Mouse (Mus musculus): ENCODE results near the gene Zbtb21. TPM values are rescaled to one million over a fixed set of nuclear protein-coding genes. Genes with fewer than 3 reads are reported as not detected.

Zbtb21 gene
- polyA plus RNA-seq, 1 experiment from 2014 or later, result 7.6 TPM

DNA sequence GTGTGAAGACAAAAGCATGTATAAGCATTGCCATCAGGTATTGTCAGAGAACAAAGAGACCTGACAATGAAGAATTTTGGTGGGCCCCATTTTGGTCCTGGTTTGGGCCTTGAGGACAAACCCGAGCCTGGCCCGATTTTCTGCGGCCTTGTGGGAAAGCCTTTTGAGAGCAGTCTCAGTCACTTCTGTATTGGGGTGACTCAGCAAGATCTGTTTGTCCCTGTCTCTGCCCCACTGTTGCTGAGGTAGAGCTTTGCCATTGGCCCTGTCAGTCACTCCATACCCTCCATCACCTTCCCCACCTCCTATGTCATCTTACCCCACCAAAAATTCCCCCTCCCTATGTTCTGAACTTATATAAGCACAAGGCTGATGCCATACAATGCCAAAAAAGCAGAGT, 15.3 kb upstream of the Zbtb21 start:
- Histone ChIP-seq H3K4me3 (ENCODE audit: low read length) (no peak overlapping the region), H3K4me1 (ENCODE audit: control insufficient read depth, insufficient read depth, low read length) (no peaks in the 10 kb centered on the region), H3K4me2 (ENCODE audit: low read depth, low read length) (no peak overlapping the region), H3K9me3 (replicated peaks; ENCODE audit: control insufficient read depth, low read length) (no peaks in the 10 kb centered on the region), H3K36me3 (ENCODE audit: control insufficient read depth, insufficient read depth) (no peaks in the 10 kb centered on the region), H3K27ac (ENCODE audit: low read length) (no peak overlapping the region), H3K9ac (ENCODE audit: low read length) (no peak overlapping the region), H3K27me3 (ENCODE audit: control insufficient read depth, insufficient read depth, low read length) (no peaks in the 10 kb centered on the region)
- ATAC-seq (replicated peaks; ENCODE audit: extremely low read depth, insufficient read depth, low FRiP score), result no peak
- WGBS, result 92% methylated on average over 3 of the region's 3 CpGs

DNA sequence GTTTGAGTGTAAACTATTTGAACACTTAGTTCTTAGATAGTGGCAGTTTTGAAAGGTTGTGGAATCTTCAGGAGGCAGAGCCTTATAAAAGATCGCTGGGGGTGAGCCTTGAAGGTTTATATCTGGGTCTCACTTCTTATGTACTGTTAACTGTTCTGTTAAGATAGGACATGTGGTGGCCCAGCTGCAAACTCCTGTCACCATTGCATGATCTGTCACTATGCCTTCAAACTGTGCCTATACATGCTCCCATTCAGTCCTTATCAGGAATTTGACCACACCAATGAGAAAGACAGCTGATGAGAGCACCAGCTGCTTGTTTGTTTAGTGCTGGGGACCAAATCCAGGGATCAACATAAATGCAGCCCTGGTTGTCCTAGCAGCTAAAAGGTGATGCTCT, 14.9 kb upstream of the Zbtb21 start:
- 63% methylated on average over 1 of the region's 1 CpGs for whole genome bisulfite sequencing

GRCm38 (mm10) chr16:97963956-97964540, 1.6 kb upstream of the Zbtb21 start:
- no peak for ATAC-seq (replicated peaks; ENCODE audit: extremely low read depth, insufficient read depth, low FRiP score)
- Histone ChIP-seq H3K9ac (ENCODE audit: low read length) (no peak overlapping the region), H3K27ac (ENCODE audit: low read length) (no peak overlapping the region), H3K27me3 (ENCODE audit: control insufficient read depth, insufficient read depth, low read length) (no peaks in the 10 kb centered on the region), H3K36me3 (ENCODE audit: control insufficient read depth, insufficient read depth) (no peaks in the 10 kb centered on the region), H3K9me3 (replicated peaks; ENCODE audit: control insufficient read depth, low read length) (no peaks in the 10 kb centered on the region), H3K4me2 (ENCODE audit: low read depth, low read length) (no peak overlapping the region), H3K4me1 (ENCODE audit: control insufficient read depth, insufficient read depth, low read length) (peaks cover 13% of the 10 kb centered on the region), H3K4me3 (ENCODE audit: low read length) (no peak overlapping the region)
- 77% methylated on average over 3 of the region's 3 CpGs for WGBS

More for the DNA sequence above, 14.9 kb upstream of the Zbtb21 start:
- Histone ChIP-seq H3K9me3 (replicated peaks; ENCODE audit: control insufficient read depth, low read length) (no peaks in the 10 kb centered on the region), H3K36me3 (ENCODE audit: control insufficient read depth, insufficient read depth) (no peaks in the 10 kb centered on the region), H3K4me2 (ENCODE audit: low read depth, low read length) (no peak overlapping the region), H3K27me3 (ENCODE audit: control insufficient read depth, insufficient read depth, low read length) (no peaks in the 10 kb centered on the region), H3K9ac (ENCODE audit: low read length) (no peak overlapping the region), H3K27ac (ENCODE audit: low read length) (no peak overlapping the region), H3K4me3 (ENCODE audit: low read length) (no peak overlapping the region), H3K4me1 (ENCODE audit: control insufficient read depth, insufficient read depth, low read length) (no peaks in the 10 kb centered on the region)
- ATAC-seq (replicated peaks; ENCODE audit: extremely low read depth, insufficient read depth, low FRiP score), result no peak

- peaks cover 31% of the 10 kb centered on the region for H3K4me1 ChIP-seq (ENCODE audit: control insufficient read depth, insufficient read depth, low read length)
- H3K27ac ChIP-seq (ENCODE audit: low read length), result peak overlapping the region; percentile 98
- H3K36me3 ChIP-seq (ENCODE audit: control insufficient read depth, insufficient read depth), result peaks cover under 1% of the 10 kb centered on the region; the same call in 1 of the 2 replicates
- H3K27me3 ChIP-seq (ENCODE audit: control insufficient read depth, insufficient read depth, low read length), result peaks cover 1% of the 10 kb centered on the region; the same call in 1 of the 2 replicates
- peak overlapping the region; percentile 80 for H3K9ac ChIP-seq (ENCODE audit: low read length)
- no peaks in the 10 kb centered on the region for H3K9me3 ChIP-seq (replicated peaks; ENCODE audit: control insufficient read depth, low read length)
- H3K4me2 ChIP-seq (ENCODE audit: low read depth, low read length), result peak overlapping the region; percentile 94
- ATAC-seq (replicated peaks; ENCODE audit: extremely low read depth, insufficient read depth, low FRiP score), result no peak; the same call in 1 of the 2 replicates
- peak overlapping the region; percentile 87 for H3K4me3 ChIP-seq (ENCODE audit: low read length)
- WGBS, result 6% methylated on average over 33 of the region's 36 CpGs
Measured at GRCm38 (mm10) chr16:97961381-97962150, 856 bp downstream of the Zbtb21 start.

DNA sequence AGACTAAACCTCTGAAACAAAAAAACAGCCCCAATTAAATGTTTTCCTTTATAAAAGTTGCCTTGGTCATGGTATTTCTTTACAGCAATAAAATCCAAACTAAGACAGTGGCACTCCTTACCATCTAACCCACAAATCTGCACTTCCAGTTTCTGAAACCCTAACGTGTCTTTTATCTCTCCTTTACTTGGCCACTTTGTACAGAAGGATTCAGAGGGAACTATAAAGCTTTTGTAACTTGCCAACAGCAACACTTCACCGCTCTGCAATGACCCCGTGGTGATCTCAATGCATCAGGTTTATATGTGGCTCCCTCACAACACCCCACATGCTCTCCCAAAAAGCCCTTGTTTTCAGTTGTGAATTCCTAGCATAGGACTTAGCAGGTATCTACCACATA, 2.1 kb downstream of the Zbtb21 start:
- Histone ChIP-seq H3K9ac (ENCODE audit: low read length) (no peak overlapping the region), H3K4me3 (ENCODE audit: low read length) (no peak overlapping the region), H3K4me2 (ENCODE audit: low read depth, low read length) (no peak overlapping the region), H3K27ac (ENCODE audit: low read length) (no peak overlapping the region), H3K9me3 (replicated peaks; ENCODE audit: control insufficient read depth, low read length) (no peaks in the 10 kb centered on the region), H3K4me1 (ENCODE audit: control insufficient read depth, insufficient read depth, low read length) (peaks cover 35% of the 10 kb centered on the region), H3K36me3 (ENCODE audit: control insufficient read depth, insufficient read depth) (peaks cover 6% of the 10 kb centered on the region; the same call in 1 of the 2 replicates), H3K27me3 (ENCODE audit: control insufficient read depth, insufficient read depth, low read length) (peaks cover 7% of the 10 kb centered on the region)
- ATAC-seq (replicated peaks; ENCODE audit: extremely low read depth, insufficient read depth, low FRiP score), result no peak
- 78% methylated on average over 3 of the region's 3 CpGs for WGBS

GRCm38 (mm10) chr16:97958401-97958973, 3.9 kb downstream of the Zbtb21 start:
- no peak overlapping the region for H3K27ac ChIP-seq (ENCODE audit: low read length)
- ATAC-seq (replicated peaks; ENCODE audit: extremely low read depth, insufficient read depth, low FRiP score), result no peak
- H3K36me3 ChIP-seq (ENCODE audit: control insufficient read depth, insufficient read depth), result peaks cover 6% of the 10 kb centered on the region; the same call in 1 of the 2 replicates
- peaks cover 11% of the 10 kb centered on the region for H3K27me3 ChIP-seq (ENCODE audit: control insufficient read depth, insufficient read depth, low read length)
- H3K4me2 ChIP-seq (ENCODE audit: low read depth, low read length), result peak overlapping the region; percentile 21; the same call in 1 of the 2 replicates
- peaks cover 35% of the 10 kb centered on the region for H3K4me1 ChIP-seq (ENCODE audit: control insufficient read depth, insufficient read depth, low read length)
- no peak overlapping the region for H3K4me3 ChIP-seq (ENCODE audit: low read length)
- no peaks in the 10 kb centered on the region for H3K9me3 ChIP-seq (replicated peaks; ENCODE audit: control insufficient read depth, low read length)
- no peak overlapping the region for H3K9ac ChIP-seq (ENCODE audit: low read length)

DNA sequence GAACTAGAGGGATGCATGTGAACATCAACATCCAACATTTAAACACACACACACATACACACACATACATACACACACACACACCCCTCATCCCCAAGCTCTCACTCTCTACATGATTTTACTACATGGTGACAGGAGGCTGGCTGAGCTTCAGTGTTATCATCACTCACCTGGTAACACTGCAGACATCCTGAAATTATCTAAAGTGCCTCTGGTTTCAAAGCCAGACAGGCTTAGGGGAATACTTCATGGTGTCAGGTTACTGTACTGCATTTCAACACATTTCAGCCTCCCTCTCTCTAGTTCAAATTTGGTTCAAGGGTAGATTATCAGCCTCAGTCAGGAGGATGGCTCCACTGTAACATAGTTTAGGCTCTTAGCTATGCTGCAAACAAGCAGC, 4.8 kb downstream of the Zbtb21 start:
- Histone ChIP-seq H3K4me3 (ENCODE audit: low read length) (no peak overlapping the region), H3K36me3 (ENCODE audit: control insufficient read depth, insufficient read depth) (peaks cover 7% of the 10 kb centered on the region), H3K9me3 (replicated peaks; ENCODE audit: control insufficient read depth, low read length) (no peaks in the 10 kb centered on the region), H3K4me2 (ENCODE audit: low read depth, low read length) (no peak overlapping the region), H3K27me3 (ENCODE audit: control insufficient read depth, insufficient read depth, low read length) (peaks cover 11% of the 10 kb centered on the region), H3K27ac (ENCODE audit: low read length) (peak overlapping the region; percentile 74), H3K4me1 (ENCODE audit: control insufficient read depth, insufficient read depth, low read length) (peaks cover 31% of the 10 kb centered on the region), H3K9ac (ENCODE audit: low read length) (no peak overlapping the region)
- ATAC-seq (replicated peaks; ENCODE audit: extremely low read depth, insufficient read depth, low FRiP score), result peak; percentile 64

- H3K9me3 ChIP-seq (replicated peaks; ENCODE audit: control insufficient read depth, low read length), result no peaks in the 10 kb centered on the region
- H3K27me3 ChIP-seq (ENCODE audit: control insufficient read depth, insufficient read depth, low read length), result peaks cover 13% of the 10 kb centered on the region
- ATAC-seq (replicated peaks; ENCODE audit: extremely low read depth, insufficient read depth, low FRiP score), result no peak
- H3K4me2 ChIP-seq (ENCODE audit: low read depth, low read length), result no peak overlapping the region
- H3K4me1 ChIP-seq (ENCODE audit: control insufficient read depth, insufficient read depth, low read length), result peaks cover 27% of the 10 kb centered on the region
- H3K9ac ChIP-seq (ENCODE audit: low read length), result no peak overlapping the region
- 78% methylated on average over 2 of the region's 2 CpGs for WGBS
- no peak overlapping the region for H3K4me3 ChIP-seq (ENCODE audit: low read length)
- H3K36me3 ChIP-seq (ENCODE audit: control insufficient read depth, insufficient read depth), result peaks cover 23% of the 10 kb centered on the region
- no peak overlapping the region for H3K27ac ChIP-seq (ENCODE audit: low read length)
Measured at GRCm38 (mm10) chr16:97956011-97956410, 6.4 kb downstream of the Zbtb21 start.

DNA sequence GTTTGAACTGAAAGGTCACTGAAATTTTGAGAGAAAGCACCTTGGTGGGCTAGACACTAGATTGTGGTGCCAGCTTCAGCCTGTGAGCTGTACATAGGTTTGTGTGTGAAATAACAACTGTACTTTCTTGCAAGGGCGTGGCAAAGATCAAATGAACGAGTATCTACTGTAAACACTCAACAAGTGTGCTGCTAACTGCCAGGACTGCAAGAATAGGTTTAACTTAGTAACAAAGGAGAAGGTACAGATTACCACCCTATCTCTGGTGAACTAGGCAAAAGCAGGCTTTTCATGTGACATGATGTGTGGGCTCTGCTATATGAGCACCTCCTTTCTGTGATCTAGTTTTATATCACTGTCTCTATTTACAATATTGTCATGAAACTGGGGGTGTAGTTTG, 9.1 kb downstream of the Zbtb21 start:
- Histone ChIP-seq H3K4me3 (ENCODE audit: low read length) (no peak overlapping the region), H3K36me3 (ENCODE audit: control insufficient read depth, insufficient read depth) (peaks cover 36% of the 10 kb centered on the region), H3K27me3 (ENCODE audit: control insufficient read depth, insufficient read depth, low read length) (peaks cover 13% of the 10 kb centered on the region), H3K9ac (ENCODE audit: low read length) (no peak overlapping the region), H3K27ac (ENCODE audit: low read length) (no peak overlapping the region), H3K4me2 (ENCODE audit: low read depth, low read length) (no peak overlapping the region), H3K9me3 (replicated peaks; ENCODE audit: control insufficient read depth, low read length) (no peaks in the 10 kb centered on the region), H3K4me1 (ENCODE audit: control insufficient read depth, insufficient read depth, low read length) (peaks cover 20% of the 10 kb centered on the region)
- ATAC-seq (replicated peaks; ENCODE audit: extremely low read depth, insufficient read depth, low FRiP score), result no peak
- whole genome bisulfite sequencing, result 74% methylated on average over 2 of the region's 2 CpGs
